Mouse (Mus musculus) thymus, postnatal 0 days (tissue): ENCODE results near the gene Eps15l1. TPM values are rescaled to one million over a fixed set of nuclear protein-coding genes. Genes with fewer than 3 reads are reported as not detected.

ENCODE experiments used
- DNase-seq: peaks from one replicate; pipeline ENCODE4 v3.0.0-alpha.2; 2015; ENCODE audit warnings: low spot score
- microRNA-seq: library from miRNA; unstranded; fragments of <30 nt; microRNA quantifications from one replicate; pipeline ENCODE4, GENCODE M21; 2016; ENCODE audit warnings: borderline number of aligned reads
- polyA plus RNA-seq: library from polyadenylated mRNA; unstranded; fragments of >200 nt; fragmentation: Nextera tagmentation; extraction: Ambion mirVana; gene quantifications from 2 replicates; pipeline ENCODE4 v1.2.1, GENCODE M21; 2015

The Eps15l1 gene
- polyA plus RNA-seq, 1 experiment from 2014 or later = 35.3 TPM

GRCm38 (mm10) chr8:72295125-72295524, 126.1 kb downstream of the Eps15l1 start:
- no peak for DNase-seq

- DNase-seq = no peak
These were observed 128.0 kb downstream of the Eps15l1 start for GRCm38 (mm10) chr8:72293309-72293708.

GRCm38 (mm10) chr8:72291104-72291503, 130.2 kb downstream of the Eps15l1 start:
- DNase-seq = peak; percentile 50

Small RNAs within 50 kb of the gene (microRNA-seq; reads per million reads assigned to microRNA genes)
- gene Mir7068 = 1.2 reads per million

Other genes with a start within 250 kb of the Eps15l1 start
- gene Hsh2d, start 231.8 kb downstream of the Eps15l1 start, polyA plus RNA-seq = 4.9 and 5.6 TPM in 2 replicates
- 0.44 and 0.67 TPM in 2 replicates for gene Cib3, start 208.6 kb downstream of the Eps15l1 start, polyA plus RNA-seq
- gene Gm11034, start 207.8 kb downstream of the Eps15l1 start, polyA plus RNA-seq = not detected in 2 replicates
- gene Fam32a, start 201.7 kb downstream of the Eps15l1 start, polyA plus RNA-seq = 69.3 and 75.9 TPM in 2 replicates
- 133 and 135 TPM in 2 replicates for gene Ap1m1, start 181.4 kb downstream of the Eps15l1 start, polyA plus RNA-seq
- 32.8 and 33.9 TPM in 2 replicates for gene Gm10282, start 116.2 kb downstream of the Eps15l1 start, polyA plus RNA-seq
- gene Klf2, start 102.4 kb downstream of the Eps15l1 start, polyA plus RNA-seq = 16.8 and 21.4 TPM in 2 replicates
- gene Calr3, start 22.4 kb upstream of the Eps15l1 start, polyA plus RNA-seq = 1.4 TPM in 2 replicates
- 8.0 and 8.4 TPM in 2 replicates for gene 1700030K09Rik, start 22.4 kb upstream of the Eps15l1 start, polyA plus RNA-seq
- 36.7 and 41.3 TPM in 2 replicates for gene Cherp, start 53.8 kb upstream of the Eps15l1 start, polyA plus RNA-seq
- 11.9 and 13.8 TPM in 2 replicates for gene Slc35e1, start 71.2 kb upstream of the Eps15l1 start, polyA plus RNA-seq
- gene Med26, start 126.8 kb upstream of the Eps15l1 start, polyA plus RNA-seq = 12.7 and 15.1 TPM in 2 replicates
- gene Smim7, start 149.6 kb upstream of the Eps15l1 start, polyA plus RNA-seq = 84.4 and 90.1 TPM in 2 replicates
- 9.7 and 10.6 TPM in 2 replicates for gene Tmem38a, start 150.6 kb upstream of the Eps15l1 start, polyA plus RNA-seq
- 2.3 and 3.1 TPM in 2 replicates for gene Nwd1, start 225.3 kb upstream of the Eps15l1 start, polyA plus RNA-seq